Mouse (Mus musculus) mouse trophoblast stem cell (cell line): ENCODE measurements around the gene Stac.

ENCODE experiments used
- in situ Hi-C, 2 experiments: fragments of 300-500 bp; cut with MseI, MboI; formaldehyde crosslinking; loops; 2 replicates in 1 of 2; 3 replicates in 1 of 2; pipeline ENCODE4 v1.15.1; 2025

Gene Stac

DNA sequence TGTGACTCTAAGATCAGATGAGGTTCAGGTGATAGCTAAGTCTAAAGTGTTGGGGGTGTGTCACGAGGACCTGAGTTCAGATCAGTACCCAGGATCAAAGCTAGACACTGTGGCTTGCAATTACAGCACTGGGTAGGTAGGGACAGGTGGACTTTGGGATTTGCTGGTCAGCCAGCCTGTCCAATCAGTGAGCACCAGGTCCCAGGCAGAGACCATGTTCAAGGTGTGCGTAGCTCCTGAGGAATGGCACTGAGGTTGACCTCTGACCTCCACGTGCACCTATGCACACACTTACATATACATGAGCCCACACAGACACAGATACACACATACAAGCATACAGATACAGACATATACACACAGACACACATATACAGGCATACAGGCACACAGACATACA is 174.6 kb downstream of the Stac start:
- in situ Hi-C loops = no loop called here

DNA sequence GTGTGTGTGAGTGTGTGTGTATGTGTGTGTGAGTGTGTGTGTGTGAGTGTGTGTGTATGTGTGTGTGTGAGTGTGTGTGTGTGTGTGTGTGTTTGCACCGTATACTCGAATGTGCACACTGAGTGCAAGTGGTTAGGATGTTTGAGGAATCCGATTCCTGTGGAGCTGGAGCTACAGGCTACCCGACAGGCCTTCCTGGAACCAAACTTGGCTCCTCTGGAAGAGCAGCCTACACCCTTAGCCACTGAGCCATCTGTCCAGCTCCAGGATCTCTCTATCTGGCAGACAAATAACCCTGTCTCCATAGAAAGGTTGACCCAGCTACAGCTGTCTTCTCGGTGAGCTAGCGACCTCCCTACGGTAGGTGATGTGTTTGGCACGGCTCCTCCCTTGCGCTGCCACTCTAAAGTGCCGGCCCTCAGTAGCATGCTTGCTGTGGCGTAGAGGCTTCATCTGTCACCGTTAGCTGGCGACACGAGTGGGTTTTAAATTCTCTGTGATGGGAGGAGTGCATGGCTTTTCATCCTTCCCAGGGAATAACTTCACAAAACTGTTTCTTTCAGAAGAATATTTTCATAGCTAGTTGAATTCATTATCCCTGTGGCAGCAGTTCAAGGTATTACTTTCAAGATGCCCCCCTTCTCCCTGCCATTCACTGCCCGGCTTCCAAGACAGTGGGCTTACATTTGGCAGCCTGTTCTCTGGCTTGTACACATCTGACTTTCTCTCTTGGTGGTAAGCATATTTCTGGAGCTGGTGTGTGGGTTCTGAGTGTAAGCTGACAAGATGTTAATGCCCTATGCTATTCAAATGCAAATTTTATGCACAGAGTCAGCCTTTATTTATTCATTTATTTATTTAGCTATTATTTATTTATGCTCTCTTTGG is 175.3 kb downstream of the Stac start:
- in situ Hi-C loops = no loop called here
